Mouse (Mus musculus) thymus, adult 2 months (tissue): ENCODE measurements around the gene Poc1a.

Experiments used
- CTCF ChIP-seq: fragments of 200-500 bp; IDR thresholded peaks from 2 replicates; pipeline ENCODE4 v1.5.1; 2012; ENCODE audit warnings: mild to moderate bottlenecking, control low read depth, low read length, moderate library complexity, borderline replicate concordance; ENCODE audit not compliant: control insufficient read depth, poor library complexity, insufficient read depth; ENCODE audit errors: extremely low read depth
- POLR2A ChIP-seq: fragments of 200-500 bp; IDR thresholded peaks from 2 replicates; pipeline ENCODE4 v1.6.1; 2012; ENCODE audit warnings: mild to moderate bottlenecking, low read length, control low read depth, moderate library complexity; ENCODE audit not compliant: control insufficient read depth, poor library complexity, insufficient read depth; ENCODE audit errors: extremely low read depth

DNA sequence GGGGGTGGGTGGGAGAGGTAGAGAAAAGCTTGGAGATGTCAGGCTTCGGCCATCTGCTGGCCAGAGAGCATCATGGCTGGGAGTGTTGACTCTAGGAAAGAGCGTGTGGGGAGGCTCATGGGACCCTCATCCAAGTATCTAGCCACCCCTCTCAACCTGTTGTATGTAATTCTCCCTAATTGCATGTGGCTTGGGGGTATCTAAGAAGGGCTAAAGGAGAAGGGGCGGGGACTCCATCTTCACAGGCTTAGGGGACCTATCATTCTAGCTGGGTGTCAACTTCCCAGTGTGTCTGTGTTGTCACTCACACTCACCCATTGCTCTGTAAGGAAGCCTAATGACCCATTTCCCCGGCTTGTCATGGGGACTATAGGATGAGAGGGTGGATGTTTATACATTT is 49.0 kb upstream of the Poc1a start:
- TF ChIP-seq POLR2A (no peak), CTCF (no peak)
